Mouse (Mus musculus) right cerebral cortex, postnatal 10 days (tissue): ENCODE measurements around the gene Apex1.
"Not testable (repeated sequence)": the region's sequence is repeated elsewhere in the genome, so short reads cannot be mapped to it uniquely, and the experiment has no call there.

Experiments used
- DNase-seq, 2 experiments: peaks; one replicate each; pipeline ENCODE4 v3.0.0; 2021; ENCODE audit warnings: low spot score in 2 of 2

The Apex1 gene

GRCm38 (mm10) chr14:50925111-50925920, 548 bp downstream of the Apex1 start:
- DNase-seq: peak in 1 of 2 experiments; percentile 38

- DNase-seq: no peak
These were observed 2.6 kb downstream of the Apex1 start for GRCm38 (mm10) chr14:50927366-50927765.

- DNase-seq: peak in 1 of 2 experiments; percentile 48
These were observed 5.2 kb downstream of the Apex1 start for GRCm38 (mm10) chr14:50929951-50930350.

- peak; percentile 56 to 68 for DNase-seq
These were observed 5.6 kb downstream of the Apex1 start for GRCm38 (mm10) chr14:50930377-50930753.

- peak; percentile 99 to 100 for DNase-seq
These were observed 6.2 kb downstream of the Apex1 start, which contains the start of the genes Pip4p1 and Pnp for GRCm38 (mm10) chr14:50930754-50931492. Pip4p1 (minus strand) TSS chr14:50930856. Pnp (plus strand) TSS chr14:50931082.

GRCm38 (mm10) chr14:50931493-50932020, 6.8 kb downstream of the Apex1 start:
- DNase-seq: no peak

- no peak for DNase-seq
These were observed 11.9 kb downstream of the Apex1 start for GRCm38 (mm10) chr14:50936649-50937048.

GRCm38 (mm10) chr14:50938119-50938908, 13.5 kb downstream of the Apex1 start:
- no peak for DNase-seq

GRCm38 (mm10) chr14:50938940-50939339, 14.2 kb downstream of the Apex1 start:
- DNase-seq: no peak

GRCm38 (mm10) chr14:50943932-50944667, 19.3 kb downstream of the Apex1 start, which contains the start of gene Gm49342:
Gm49342 (plus strand) TSS chr14:50944517.
- peak; percentile 92 to 93 for DNase-seq

GRCm38 (mm10) chr14:50944668-50945033, 19.9 kb downstream of the Apex1 start:
- not testable (repeated sequence) for DNase-seq

GRCm38 (mm10) chr14:50945081-50945480, 20.3 kb downstream of the Apex1 start:
- DNase-seq: not testable (repeated sequence)

- DNase-seq: not testable (repeated sequence)
These were observed 20.8 kb downstream of the Apex1 start for GRCm38 (mm10) chr14:50945526-50945925.

GRCm38 (mm10) chr14:50955487-50955886, 30.7 kb downstream of the Apex1 start:
- no peak for DNase-seq

- peak; percentile 73 to 76 for DNase-seq
These were observed 31.3 kb downstream of the Apex1 start, which contains the start of gene Pnp2 for GRCm38 (mm10) chr14:50955942-50956508. Pnp2 (plus strand) TSS chr14:50955992.

GRCm38 (mm10) chr14:50956724-50957123, 32.0 kb downstream of the Apex1 start:
- DNase-seq: not testable (repeated sequence)

GRCm38 (mm10) chr14:50957146-50957545, 32.4 kb downstream of the Apex1 start:
- not testable (repeated sequence) for DNase-seq

GRCm38 (mm10) chr14:50958289-50958995, 33.7 kb downstream of the Apex1 start:
- not testable (repeated sequence) for DNase-seq

- DNase-seq: no peak
These were observed 43.6 kb downstream of the Apex1 start for GRCm38 (mm10) chr14:50968216-50968980.
